Mouse (Mus musculus): Measurements from ENCODE around the gene Rnd1.
A peak's percentile ranks its signal among the peaks of the same experiment; 100 is the strongest.

The Rnd1 gene

GRCm38 (mm10) chr15:98677977-98678376, 716 bp upstream of the Rnd1 start:
- DNase-seq: no peak

DNA sequence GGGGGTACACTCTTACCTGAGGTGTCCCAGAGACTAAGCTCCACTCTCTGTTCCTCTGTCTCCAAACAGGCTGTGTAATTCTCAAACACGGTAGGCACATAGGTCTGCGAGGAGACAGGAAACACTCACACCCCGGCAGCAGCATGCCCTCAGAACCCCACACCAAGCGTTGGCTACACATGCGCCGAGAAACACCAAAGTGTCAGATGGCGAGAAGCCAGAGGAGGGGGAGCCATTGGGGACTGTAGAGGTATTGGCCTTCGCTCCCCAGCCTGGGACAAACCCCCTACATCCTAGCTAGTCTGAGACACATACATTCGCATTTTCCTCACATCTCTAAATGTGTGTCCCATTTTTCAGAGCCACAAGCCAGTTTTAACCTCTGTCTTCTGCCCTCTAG, 790 bp downstream of the Rnd1 start:
- peak; percentile 66 to 71 for DNase-seq

GRCm38 (mm10) chr15:98675634-98676250, 1.5 kb downstream of the Rnd1 start:
- DNase-seq: no peak

GRCm38 (mm10) chr15:98674994-98675545, 2.2 kb downstream of the Rnd1 start:
- no peak for DNase-seq

- peak; percentile 50 to 54 for DNase-seq
These were observed 2.8 kb downstream of the Rnd1 start for GRCm38 (mm10) chr15:98674284-98674993.

DNA sequence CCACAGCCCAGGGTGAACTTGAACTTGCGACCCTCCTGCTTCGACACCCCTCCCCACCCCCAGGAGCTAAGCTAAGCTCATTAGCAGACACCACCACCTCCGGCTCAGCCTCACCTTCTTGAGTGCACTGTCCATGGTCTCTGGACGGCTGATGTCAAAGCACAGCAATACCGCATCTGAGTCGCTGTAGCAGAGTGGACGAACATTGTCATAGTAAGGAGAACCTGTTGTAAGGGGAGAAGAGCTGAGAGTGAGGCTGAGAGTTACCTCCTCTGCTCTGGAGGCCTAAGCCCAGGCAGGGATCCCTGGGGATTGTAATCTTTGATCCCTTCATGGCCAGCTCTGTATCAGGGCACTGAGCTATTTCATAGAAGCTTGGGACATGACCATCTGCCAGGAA, 3.5 kb downstream of the Rnd1 start:
- DNase-seq: no peak

- DNase-seq: no peak
These were observed 4.7 kb downstream of the Rnd1 start for GRCm38 (mm10) chr15:98672592-98672991.

GRCm38 (mm10) chr15:98664042-98664907, 13.0 kb downstream of the Rnd1 start:
- DNase-seq: peak in 1 of 2 experiments; percentile 52

DNA sequence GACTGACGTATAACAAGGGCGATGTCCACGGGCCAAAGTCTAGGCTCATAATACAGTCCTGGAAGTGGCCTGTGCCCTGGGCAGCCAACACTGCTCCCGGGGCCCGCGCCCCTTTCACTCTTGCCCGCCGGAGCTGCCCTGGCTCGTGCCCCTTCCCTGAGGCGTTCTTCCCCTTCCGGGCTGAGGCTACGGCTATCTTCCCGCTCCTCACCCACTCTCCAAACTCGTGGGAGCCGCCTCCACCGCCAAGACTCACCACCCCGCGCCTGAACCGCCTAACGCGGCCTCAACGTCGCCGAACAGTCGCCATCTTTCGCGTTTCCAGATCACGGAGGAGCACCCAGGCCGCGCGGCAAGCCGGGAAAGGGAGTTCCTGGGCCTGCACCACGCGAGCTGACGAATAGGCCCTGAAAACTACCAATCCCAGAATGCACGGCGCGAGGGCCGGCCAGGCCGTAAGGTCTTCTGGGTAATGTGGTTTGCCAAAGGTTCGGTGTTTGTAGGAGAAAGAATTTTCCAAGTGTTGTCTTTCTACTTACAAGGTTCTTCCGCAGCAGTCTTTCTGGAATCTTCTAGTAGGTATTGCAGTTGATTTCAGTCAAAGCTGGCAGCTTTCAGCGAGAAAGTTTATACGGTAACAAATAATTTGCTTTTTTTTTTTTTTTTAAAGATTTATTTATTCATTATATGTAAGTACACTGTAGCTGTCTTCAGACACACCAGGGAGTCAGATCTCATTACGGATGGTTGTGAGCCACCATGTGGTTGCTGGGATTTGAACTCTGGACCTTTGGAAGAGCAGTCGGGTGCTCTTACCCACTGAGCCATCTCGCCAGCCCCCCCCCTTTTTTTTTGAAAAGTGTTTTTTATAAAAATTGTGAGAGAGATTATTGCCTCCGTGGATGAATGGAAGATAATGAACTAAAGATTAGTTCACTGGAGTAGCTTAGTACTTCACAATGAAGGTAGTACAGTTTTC, 14.4 kb downstream of the Rnd1 start, which contains the start of gene Ddx23:
TSS of gene Ddx23 (minus strand) at position 328 of the 979 bp plus-strand sequence.
- DNase-seq: peak; percentile 96 to 98

- no peak for DNase-seq
These were observed 15.1 kb downstream of the Rnd1 start for GRCm38 (mm10) chr15:98662198-98662566.

DNA sequence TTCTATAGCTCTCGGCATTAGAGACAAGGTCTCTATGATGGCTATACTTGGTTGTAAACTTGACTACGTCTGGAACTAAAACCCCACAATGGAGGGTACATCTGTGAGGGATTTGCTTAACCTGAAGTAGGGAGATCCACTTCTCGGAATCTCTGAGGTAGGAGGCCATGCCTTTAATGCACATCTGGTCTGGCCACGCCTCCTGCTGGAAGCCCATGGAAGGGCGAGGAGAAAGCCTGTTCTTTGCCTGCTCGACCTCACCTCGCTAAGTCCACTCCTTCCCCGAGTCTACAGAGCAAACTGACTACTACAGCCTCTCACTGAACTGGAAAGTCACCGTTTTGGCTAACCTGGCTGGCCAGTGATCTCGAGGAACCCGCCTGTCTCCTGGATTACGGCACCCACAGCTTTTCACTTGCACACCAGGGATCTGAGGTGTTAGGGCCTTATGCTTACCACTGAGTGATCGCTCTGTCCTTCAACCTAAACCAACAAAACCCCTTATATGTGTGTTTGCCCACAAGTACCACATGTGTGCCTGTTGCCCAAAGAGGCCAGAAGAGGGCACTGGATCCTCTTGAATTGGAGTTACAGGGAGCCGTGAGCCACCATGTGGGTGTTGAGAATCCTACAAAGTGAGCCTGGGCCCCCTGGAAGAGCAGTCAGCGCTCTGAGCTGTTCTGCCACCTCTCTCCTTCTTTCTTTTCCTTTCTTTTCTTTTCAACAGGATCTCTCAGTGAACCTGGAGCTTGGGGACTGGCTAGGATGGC, 20.1 kb downstream of the Rnd1 start:
- no peak for DNase-seq

GRCm38 (mm10) chr15:98652174-98652573, 25.1 kb downstream of the Rnd1 start:
- DNase-seq: no peak

DNA sequence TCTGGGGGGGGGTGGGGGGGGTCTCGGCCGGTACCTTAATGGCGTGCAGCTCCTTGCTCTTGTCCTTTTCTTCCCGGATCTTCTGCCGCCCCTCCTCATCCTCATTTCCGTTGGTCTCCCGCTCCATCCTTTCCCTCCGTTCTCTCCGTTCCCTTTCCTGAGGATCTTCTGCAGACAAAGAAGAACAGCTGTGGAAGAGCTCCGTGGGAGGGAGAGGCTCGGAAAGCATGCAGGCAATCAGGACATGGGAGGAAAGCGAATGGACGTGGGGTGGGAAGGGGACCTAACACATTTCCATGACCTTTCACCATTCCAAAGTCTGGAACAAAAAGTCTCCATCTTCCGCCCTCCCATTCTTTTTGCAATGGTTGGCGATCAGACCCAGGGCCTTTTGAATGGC, 25.8 kb downstream of the Rnd1 start:
- DNase-seq: no peak

DNA sequence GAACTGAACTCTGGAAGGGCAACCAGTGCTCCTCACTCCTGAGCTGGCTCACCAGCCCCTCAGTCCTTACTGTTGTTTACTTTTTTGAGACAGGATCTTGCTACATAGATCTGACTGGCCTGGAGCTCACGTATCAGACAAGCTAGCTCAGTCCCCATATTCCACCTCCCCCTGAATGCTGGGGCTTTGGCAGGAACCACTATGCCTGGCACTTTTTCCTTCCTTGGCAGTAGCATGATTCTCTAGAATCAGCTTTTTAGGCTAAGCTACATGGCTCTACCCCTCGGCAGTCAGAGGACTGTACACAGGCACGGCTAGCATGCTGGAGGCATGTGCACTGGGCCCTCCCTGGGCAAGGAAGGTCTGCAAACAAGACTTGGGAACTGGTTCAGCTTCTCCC, 29.2 kb downstream of the Rnd1 start:
- DNase-seq: no peak

GRCm38 (mm10) chr15:98647308-98647707, 30.0 kb downstream of the Rnd1 start:
- no peak for DNase-seq

GRCm38 (mm10) chr15:98646737-98647136, 30.5 kb downstream of the Rnd1 start:
- no peak for DNase-seq

DNA sequence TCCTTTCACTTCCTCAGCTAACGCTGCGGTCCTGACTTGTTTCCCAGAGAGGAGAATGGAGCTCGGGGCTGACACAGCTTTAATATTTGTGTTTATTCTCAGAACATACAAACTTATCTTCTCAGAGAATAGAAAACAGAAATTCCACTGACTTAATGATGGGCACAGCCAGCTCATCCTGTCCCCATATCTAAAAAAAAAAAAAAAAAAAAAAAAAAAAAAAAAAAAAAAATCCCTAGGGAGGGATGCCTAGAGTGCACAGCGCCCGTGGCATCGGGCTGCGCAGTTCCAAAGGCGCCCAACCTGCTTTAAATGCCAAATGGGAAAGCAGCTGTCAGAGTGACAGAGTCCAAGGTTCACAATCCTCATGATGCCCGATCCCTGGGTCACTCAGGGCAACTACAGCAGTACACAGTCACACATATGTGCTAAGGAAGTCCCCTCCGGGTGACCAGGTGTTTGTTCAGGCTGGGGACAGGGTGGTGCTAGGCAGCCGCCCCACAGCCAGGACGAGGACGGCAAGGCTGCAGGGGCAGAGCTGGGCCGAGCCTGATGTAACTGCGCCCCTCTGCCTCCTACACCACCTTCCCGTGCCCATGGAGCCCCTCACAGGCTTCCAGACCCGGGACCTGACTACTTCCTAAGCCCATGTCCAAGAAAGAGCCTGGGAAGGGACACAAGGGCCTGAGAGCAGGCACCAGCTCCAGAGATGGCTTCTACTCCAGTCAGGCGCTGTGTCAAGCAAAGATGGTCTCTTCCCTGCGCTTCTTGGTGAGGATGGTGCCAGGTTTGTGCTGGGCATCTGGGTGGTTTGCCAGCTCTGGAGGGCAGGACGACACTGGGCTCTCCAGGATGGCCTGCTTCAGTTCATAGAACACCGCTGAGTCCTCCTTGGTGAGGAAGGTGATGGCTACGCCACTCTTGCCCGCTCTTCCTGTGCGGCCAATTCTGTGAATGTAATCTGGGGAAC, 31.9 kb downstream of the Rnd1 start:
- peak in 1 of 2 experiments; percentile 55 for DNase-seq

DNA sequence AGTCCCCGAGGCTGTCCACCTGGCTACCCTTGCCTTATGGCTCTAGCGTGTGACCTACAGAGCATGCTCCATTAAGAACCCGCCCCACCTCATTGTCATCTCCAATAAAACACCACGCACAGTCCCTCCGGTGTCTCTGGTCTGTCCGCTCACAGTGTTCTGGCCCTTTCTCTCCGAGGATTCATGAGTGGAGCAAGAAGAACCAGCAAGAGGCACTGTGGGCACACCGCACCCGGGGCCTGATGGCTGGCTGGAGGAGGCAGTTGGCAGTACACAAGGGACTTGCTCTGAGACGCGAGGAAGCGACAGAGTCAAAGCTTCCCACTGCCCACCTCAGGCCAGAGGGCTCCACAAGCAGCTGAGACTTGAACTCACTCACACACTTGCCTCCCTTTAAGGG, 32.9 kb downstream of the Rnd1 start:
- DNase-seq: no peak

DNA sequence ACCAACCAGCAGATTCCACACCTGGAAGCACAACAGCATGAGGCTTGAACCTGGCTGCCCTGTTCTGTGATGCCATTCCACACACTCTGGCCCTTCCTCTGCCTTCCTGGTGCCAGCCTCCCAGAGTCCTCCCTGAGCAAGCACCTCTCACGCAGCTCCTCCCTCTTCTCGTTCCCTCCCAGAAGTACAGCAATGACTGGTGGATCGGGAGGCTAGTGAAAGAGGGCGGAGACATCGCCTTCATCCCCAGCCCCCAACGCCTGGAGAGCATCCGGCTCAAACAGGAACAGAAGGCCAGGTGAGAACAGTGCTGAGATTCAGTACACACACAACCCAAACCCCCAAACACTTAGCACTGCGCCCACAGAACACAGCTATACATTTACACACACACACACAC, 37.1 kb downstream of the Rnd1 start:
- no peak for DNase-seq

- DNase-seq: no peak
These were observed 40.1 kb downstream of the Rnd1 start for GRCm38 (mm10) chr15:98637155-98637554.
